Mouse (Mus musculus) brown adipose tissue, adult 24 weeks (tissue): Measurements from ENCODE around the gene Ercc1. TPM values are rescaled to one million over a fixed set of nuclear protein-coding genes. Genes with fewer than 3 reads are reported as not detected.

Experiments used
- H3K27ac ChIP-seq: fragments of 200-500 bp; replicated peaks from 2 replicates; pipeline ENCODE4 v1.5.1; 2012; ENCODE audit warnings: low read depth, mild to moderate bottlenecking, low read length
- H3K4me1 ChIP-seq: fragments of 200-500 bp; 2 replicates; pipeline ENCODE4 v1.6.1; 2012; ENCODE audit warnings: low read length, mixed read lengths; ENCODE audit not compliant: control insufficient read depth, insufficient read depth, insufficient read length
- H3K4me3 ChIP-seq: fragments of 200-500 bp; 2 replicates; pipeline ENCODE4 v1.5.1; 2012; ENCODE audit warnings: low read depth, mild to moderate bottlenecking, low read length, moderate library complexity; ENCODE audit not compliant: insufficient read depth
- polyA plus RNA-seq: library from polyadenylated mRNA; stranded (reverse); fragments of >200 nt; gene quantifications from 2 replicates; pipeline ENCODE4 v1.2.4, GENCODE M21; 2012; ENCODE audit not compliant: missing spikeins, insufficient read depth, insufficient read length

Gene Ercc1
- polyA plus RNA-seq, 1 experiment, result 38.4 TPM

- Histone ChIP-seq H3K4me1 (no peaks in the 10 kb centered on the region), H3K4me3 (no peak overlapping the region), H3K27ac (no peak overlapping the region)
Measured at GRCm38 (mm10) chr7:19305796-19306765, 38.5 kb upstream of the Ercc1 start.

GRCm38 (mm10) chr7:19306819-19307738, 37.5 kb upstream of the Ercc1 start:
- Histone ChIP-seq H3K4me3 (no peak overlapping the region; the same call in 1 of the 2 replicates), H3K27ac (no peak overlapping the region)

DNA sequence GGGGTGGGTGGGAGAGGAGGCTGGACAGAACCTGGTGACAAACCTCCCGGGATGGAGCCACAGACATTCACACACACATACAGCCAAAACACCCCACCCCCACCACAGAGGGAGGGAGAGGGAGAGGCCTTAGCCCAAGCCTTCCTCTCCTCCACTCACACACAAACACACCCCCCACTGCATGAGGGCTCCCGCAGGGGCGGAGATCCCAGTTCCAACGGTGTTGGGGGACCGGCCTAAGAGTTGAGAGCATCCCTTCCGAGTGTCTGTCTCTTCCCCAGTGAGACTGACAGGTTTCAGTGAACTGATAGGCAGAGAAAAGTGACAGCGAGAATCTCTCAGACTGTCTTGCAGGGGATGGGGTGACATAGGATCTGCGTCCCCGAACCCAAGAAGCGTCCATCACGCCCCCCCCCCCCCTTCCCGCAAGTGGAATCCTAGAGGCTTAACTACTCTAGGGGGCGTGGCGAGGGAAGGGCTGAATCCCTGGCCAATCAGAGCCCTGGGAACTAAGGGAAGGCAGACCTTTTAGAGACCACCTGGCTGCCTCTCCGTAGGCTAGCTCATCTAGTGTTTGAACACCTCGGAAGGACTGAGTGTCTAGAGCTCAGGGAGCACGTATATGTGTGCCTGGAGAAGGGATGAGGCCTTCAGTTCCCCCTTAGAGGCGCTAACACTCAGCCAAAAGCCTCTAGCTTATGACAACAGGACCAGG, 36.7 kb upstream of the Ercc1 start:
- H3K4me1 ChIP-seq, result no peaks in the 10 kb centered on the region
- H3K4me3 ChIP-seq, result peak overlapping the region; percentile 74
- H3K27ac ChIP-seq, result peak overlapping the region; percentile 81

More at GRCm38 (mm10) chr7:19306819-19307738, 37.5 kb upstream of the Ercc1 start:
- H3K4me1 ChIP-seq, result no peaks in the 10 kb centered on the region

DNA sequence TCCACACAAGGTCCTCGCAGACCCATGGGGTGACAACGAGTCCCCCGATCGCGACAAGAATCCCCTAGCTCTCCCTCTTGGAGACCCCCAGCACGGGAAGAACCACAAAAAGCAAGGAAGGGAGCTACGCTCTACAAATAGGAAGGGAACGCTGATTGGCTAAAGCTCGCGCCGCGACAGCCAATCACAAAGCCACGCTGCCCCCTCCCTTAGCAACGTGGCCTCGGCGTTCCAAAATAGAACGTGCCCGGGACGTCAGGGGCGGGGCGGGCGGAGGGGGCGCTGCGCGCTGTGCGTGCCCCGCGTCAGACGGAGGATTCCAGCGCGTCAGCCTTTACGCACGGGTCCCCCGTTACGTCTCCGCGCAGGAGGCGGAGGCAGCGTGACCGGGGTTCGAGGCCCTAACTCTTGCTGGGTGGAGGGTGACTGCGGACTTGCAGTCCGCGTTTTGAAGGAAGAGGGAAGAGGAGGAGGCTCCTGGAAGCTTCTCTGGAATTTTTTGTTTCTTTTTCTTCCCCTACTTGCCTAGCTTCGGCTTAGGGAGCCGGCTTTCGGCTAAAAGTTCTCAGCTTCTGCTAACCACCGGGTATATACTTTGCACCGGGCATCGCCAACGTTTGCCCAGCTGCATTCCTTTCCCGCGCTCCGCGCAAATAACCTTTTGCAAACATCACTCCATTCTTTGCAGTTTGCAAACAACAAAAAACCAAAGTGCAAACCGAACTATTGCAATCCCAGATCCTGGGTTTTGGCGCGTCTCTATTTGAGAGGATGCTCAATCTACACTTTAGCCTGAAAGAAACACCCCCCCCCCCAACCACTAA, 35.9 kb upstream of the Ercc1 start:
- Histone ChIP-seq H3K4me1 (no peaks in the 10 kb centered on the region), H3K27ac (peak overlapping the region; percentile 81), H3K4me3 (peak overlapping the region; percentile 74)

DNA sequence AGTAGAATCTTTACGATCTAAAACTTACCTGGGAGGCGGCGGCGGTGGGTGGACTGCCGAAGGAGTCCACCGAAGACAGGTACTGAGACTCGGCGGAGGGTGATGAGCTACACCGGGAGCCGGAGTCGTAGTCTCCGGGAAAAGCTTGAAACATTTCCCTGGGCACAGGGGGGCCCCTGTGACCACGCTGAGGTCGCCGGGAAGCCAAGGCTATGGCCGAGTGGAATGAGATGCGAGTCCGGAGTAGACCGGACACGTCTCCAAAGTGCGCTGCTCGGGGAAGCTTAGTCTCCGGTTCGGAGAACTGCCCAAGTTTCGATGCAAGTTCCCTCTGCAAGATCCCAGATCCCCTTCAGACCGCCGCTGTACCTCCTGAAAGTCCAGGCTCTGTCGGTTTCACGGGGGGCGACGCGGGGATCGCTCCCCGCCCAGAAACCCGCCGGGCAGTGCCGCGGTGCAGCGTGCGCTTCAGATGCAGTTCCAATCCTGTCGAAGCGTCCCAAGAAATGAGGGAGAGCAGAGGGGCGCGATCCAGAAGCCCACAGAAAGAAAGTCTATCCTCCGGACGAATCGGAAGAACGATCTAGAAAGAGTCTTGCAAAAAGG, 35.2 kb upstream of the Ercc1 start:
- Histone ChIP-seq H3K4me3 (peak overlapping the region; percentile 63), H3K4me1 (no peaks in the 10 kb centered on the region), H3K27ac (peak overlapping the region; percentile 46)

DNA sequence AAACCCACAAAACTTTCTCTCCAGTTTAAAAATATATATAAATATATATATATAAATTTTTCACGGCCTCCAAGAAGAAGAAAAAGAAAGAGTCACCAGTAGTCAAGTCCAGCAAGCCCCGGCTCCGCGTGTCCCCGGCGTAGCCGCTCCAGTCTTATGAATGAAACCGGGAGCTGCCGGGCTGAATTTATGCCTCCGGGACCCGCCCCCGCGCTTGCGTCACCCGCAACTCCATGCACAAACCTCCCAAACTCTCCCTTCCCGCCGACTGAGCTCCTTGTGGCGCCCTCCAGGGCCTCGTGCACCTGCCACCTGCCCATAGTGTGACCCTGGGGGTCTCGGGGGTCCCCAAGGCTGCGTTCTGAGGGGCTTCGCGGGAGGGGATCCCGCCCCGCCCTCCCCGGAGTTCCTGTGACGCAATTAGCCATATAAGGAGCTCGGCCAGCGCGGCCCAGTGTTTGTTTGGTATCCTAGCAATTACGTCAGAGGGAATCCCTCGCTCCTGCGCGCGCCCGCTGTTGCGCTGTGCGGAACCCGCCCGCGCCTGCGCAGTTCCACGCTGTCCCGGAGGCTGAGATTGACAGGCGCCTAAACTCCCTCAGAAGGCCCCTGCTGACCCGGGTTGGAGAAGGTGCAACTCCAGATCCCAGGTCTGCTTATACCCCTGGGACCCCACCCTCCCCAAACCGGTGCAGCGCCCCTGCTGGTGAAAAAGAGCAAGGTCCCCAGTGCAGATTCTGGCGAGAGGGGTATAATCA, 34.5 kb upstream of the Ercc1 start, which contains the start of gene Fosb:
Gene Fosb, minus strand, starts transcription at position 168 of the 758 bp plus-strand sequence.
- Histone ChIP-seq H3K4me3 (peak within 1 kb of the TSS; percentile 73), H3K4me1 (no peaks in the 10 kb centered on the region), H3K27ac (peak within 1 kb of the TSS; percentile 93)

- peaks cover 5% of the 10 kb centered on the region; the same call in 1 of the 2 replicates for H3K4me1 ChIP-seq
- no peak overlapping the region for H3K27ac ChIP-seq
- H3K4me3 ChIP-seq, result no peak overlapping the region
Measured at GRCm38 (mm10) chr7:19311991-19312390, 32.6 kb upstream of the Ercc1 start.

DNA sequence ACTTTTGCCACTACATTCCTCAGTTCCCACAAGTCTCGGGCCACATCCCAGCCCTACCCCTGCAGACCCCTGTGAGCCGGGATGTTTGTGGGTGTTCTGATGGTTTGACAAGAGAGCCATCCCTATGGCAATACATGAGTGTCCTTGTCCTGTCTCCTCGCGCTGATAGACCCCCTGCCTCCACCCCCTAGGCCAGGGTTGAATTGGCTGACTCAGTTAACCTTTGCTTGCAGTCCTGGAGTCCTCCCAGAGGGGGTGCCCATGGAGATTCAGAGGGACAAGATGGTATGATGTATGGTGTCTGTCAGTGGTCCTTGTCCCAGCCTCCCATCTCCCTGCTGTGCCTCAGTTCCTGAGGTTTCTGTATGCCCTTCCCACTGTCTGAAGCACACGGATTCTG, 30.5 kb upstream of the Ercc1 start:
- no peak overlapping the region for H3K4me3 ChIP-seq
- H3K27ac ChIP-seq, result no peak overlapping the region
- peaks cover 5% of the 10 kb centered on the region; the same call in 1 of the 2 replicates for H3K4me1 ChIP-seq

- Histone ChIP-seq H3K4me3 (no peak overlapping the region), H3K4me1 (peaks cover 9% of the 10 kb centered on the region; the same call in 1 of the 2 replicates), H3K27ac (peak overlapping the region; percentile 37)
Measured at GRCm38 (mm10) chr7:19316451-19317161, 28.0 kb upstream of the Ercc1 start.

DNA sequence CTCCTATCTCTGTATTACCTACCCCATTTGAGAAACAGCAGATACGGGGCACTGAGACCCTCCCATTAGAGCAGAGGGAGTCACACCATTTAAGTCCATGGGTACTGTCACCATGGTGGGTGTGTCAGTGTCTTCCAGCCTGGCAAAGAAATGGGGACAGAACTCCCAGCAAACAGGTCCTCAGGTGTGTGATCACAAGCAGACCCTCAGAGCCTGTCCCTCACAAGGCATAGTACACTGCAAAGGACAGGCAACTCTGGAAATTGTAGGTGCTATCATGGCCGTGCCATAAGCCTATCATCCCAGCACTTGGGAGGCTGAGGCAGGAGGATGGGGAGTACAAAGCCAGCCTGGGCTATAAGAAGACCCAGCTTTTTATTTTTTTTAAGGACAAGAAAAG, 26.4 kb upstream of the Ercc1 start:
- no peak overlapping the region for H3K27ac ChIP-seq
- H3K4me3 ChIP-seq, result no peak overlapping the region
- H3K4me1 ChIP-seq, result peaks cover 9% of the 10 kb centered on the region; the same call in 1 of the 2 replicates

DNA sequence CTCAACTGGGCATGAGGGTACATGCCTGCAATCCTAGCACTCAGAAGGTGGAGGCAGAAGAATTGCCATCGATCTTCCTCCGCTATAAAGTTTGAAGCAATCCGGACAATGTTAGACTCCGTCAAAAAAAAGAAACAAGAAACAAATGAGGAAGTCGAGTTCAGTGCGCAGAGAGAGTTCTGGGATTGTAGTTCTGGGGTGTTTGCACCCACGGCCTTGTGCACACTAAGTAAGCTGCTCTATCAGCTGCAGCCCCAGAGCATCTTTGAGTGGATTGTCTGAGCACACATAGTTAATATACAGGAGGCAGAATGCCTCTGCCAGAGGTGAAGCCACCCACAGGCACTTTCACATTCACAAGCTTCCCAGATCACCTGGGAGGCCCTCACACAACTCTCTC, 25.9 kb upstream of the Ercc1 start:
- H3K4me3 ChIP-seq, result no peak overlapping the region
- H3K4me1 ChIP-seq, result peaks cover 9% of the 10 kb centered on the region; the same call in 1 of the 2 replicates
- H3K27ac ChIP-seq, result 0 out of 2 replicates have a peak overlapping the region, but pooled peaks have one; percentile 40

DNA sequence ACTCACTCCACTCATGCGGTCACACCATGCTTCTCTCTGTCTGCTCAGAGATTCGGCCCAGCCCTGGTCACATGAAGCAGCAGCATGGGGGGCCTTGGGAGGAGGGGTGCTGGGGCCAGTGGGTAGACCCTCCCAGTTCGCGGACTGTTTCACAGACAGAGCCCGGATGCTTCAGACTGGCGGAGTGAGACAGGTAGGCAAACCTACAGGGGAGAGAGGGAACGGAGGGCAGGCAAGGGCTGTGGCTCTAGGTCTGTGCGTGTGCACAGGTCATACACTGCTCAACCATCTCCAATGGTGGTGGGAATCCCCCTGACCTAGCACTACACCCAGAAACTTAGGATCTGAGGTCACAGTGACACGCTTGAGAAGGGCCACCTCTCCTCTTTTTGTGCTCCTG, 25.1 kb upstream of the Ercc1 start:
- Histone ChIP-seq H3K4me3 (peak overlapping the region; percentile 55), H3K4me1 (peaks cover 9% of the 10 kb centered on the region; the same call in 1 of the 2 replicates), H3K27ac (0 out of 2 replicates have a peak overlapping the region, but pooled peaks have one; percentile 17)
